Mouse (Mus musculus) CH12.LX (cell line): ENCODE measurements around the gene Kdm4b. TPM values are rescaled to one million over a fixed set of nuclear protein-coding genes. Genes with fewer than 3 reads are reported as not detected.

Source experiments
- DNase-seq: peaks from one replicate; pipeline ENCODE4 v3.0.0-alpha.2; 2013; ENCODE audit errors: extremely low read depth
- H3K27ac ChIP-seq: 2 replicates; pipeline ENCODE4 v1.5.1; 2012; ENCODE audit warnings: low read depth, mild to moderate bottlenecking, control low read depth, moderate library complexity; ENCODE audit not compliant: insufficient read depth
- H3K27me3 ChIP-seq: replicated peaks from 2 replicates; pipeline ENCODE3; 2012; ENCODE audit warnings: inconsistent platforms
- H3K36me3 ChIP-seq, 2 experiments: replicated peaks in 1 of 2; 2 replicates each; pipeline versions ENCODE3 to v1.6.1; 2012; ENCODE audit warnings: inconsistent platforms in 1 of 2, low read length in 1 of 2, mild to moderate bottlenecking in 1 of 2, mixed read lengths in 1 of 2, moderate library complexity in 1 of 2; ENCODE audit not compliant: control insufficient read depth in 1 of 2, insufficient read depth in 1 of 2
- H3K4me1 ChIP-seq, 2 experiments: 2 replicates each; pipeline ENCODE4 v1.6.1; 2012; ENCODE audit warnings: inconsistent platforms in 1 of 2, moderate library complexity in 1 of 2; ENCODE audit not compliant: insufficient read depth in 2 of 2, control insufficient read depth in 1 of 2
- H3K4me2 ChIP-seq: 2 replicates; pipeline ENCODE4 v1.6.1; 2012; ENCODE audit warnings: low read depth, mild to moderate bottlenecking, control low read depth; ENCODE audit not compliant: poor library complexity, insufficient read depth, severe bottlenecking
- H3K4me3 ChIP-seq, 3 experiments: fragments of 150-350 bp in 1 of 3; sonication (generic) in 1 of 3; replicated peaks in 1 of 3; 2 replicates each; pipeline versions ENCODE3 to v1.5.1; 2011 to 2012; ENCODE audit warnings: low read depth in 2 of 3, low read length in 2 of 3, mild to moderate bottlenecking in 2 of 3, moderate library complexity in 2 of 3, control low read depth in 1 of 3, improper control_type of control experiment in 1 of 3, inconsistent platforms in 1 of 3, mixed read lengths in 1 of 3; ENCODE audit not compliant: poor library complexity in 1 of 3
- H3K79me2 ChIP-seq: replicated peaks from 2 replicates; pipeline ENCODE4 v1.6.1; 2012; ENCODE audit warnings: mild to moderate bottlenecking, moderate library complexity; ENCODE audit not compliant: control insufficient read depth, poor library complexity, insufficient read depth, severe bottlenecking; ENCODE audit errors: extremely low read depth
- H3K9ac ChIP-seq: 2 replicates; pipeline ENCODE4 v1.6.1; 2012; ENCODE audit warnings: low read depth, mild to moderate bottlenecking, control low read depth, moderate library complexity; ENCODE audit not compliant: insufficient read depth
- H3K9me3 ChIP-seq: replicated peaks from 2 replicates; pipeline ENCODE3; 2012; ENCODE audit warnings: low read length, inconsistent platforms, mixed read lengths
- BHLHE40 ChIP-seq: IDR thresholded peaks from 2 replicates; pipeline ENCODE4 v1.6.1; 2011; ENCODE audit warnings: mild to moderate bottlenecking, low read depth, low read length, improper control_type of control experiment
- CHD1 ChIP-seq: IDR thresholded peaks from 2 replicates; pipeline ENCODE4 v1.6.1; 2012; ENCODE audit warnings: low read depth, low read length, improper control_type of control experiment, inconsistent platforms
- CHD2 ChIP-seq: IDR thresholded peaks from 2 replicates; pipeline ENCODE4 v1.6.1; 2011; ENCODE audit warnings: low read length, improper control_type of control experiment
- CTCF ChIP-seq, 2 experiments: IDR thresholded peaks in 1 of 2; conservative IDR thresholded peaks in 1 of 2; 2 replicates each; pipeline ENCODE4 v1.5.1; 2011 to 2012; ENCODE audit warnings: low read depth in 2 of 2, low read length in 2 of 2, improper control_type of control experiment in 1 of 2, inconsistent platforms in 1 of 2, mild to moderate bottlenecking in 1 of 2, moderate library complexity in 1 of 2
- E2F4 ChIP-seq: IDR thresholded peaks from 2 replicates; pipeline ENCODE4 v1.6.1; 2011; ENCODE audit warnings: low read depth, low read length, improper control_type of control experiment; ENCODE audit not compliant: insufficient replicate concordance
- HCFC1 ChIP-seq: IDR thresholded peaks from 2 replicates; pipeline ENCODE4 v1.6.1; 2012; ENCODE audit warnings: low read depth, mild to moderate bottlenecking, inconsistent platforms, low read length, improper control_type of control experiment
- JUN ChIP-seq: IDR thresholded peaks from 2 replicates; pipeline ENCODE4 v1.6.1; 2011; ENCODE audit warnings: low read depth, mild to moderate bottlenecking, low read length, improper control_type of control experiment, moderate library complexity; ENCODE audit not compliant: insufficient read depth
- JUND ChIP-seq: conservative IDR thresholded peaks from 2 replicates; pipeline ENCODE4 v1.6.1; 2011; ENCODE audit warnings: low read depth, low read length, improper control_type of control experiment
- KAT2A ChIP-seq: IDR thresholded peaks from 2 replicates; pipeline ENCODE4 v1.6.1; 2012; ENCODE audit warnings: low read length, improper control_type of control experiment, inconsistent platforms; ENCODE audit not compliant: insufficient replicate concordance
- MAFK ChIP-seq: IDR thresholded peaks from 2 replicates; pipeline ENCODE4 v1.6.1; 2011; ENCODE audit warnings: low read length, improper control_type of control experiment; ENCODE audit not compliant: insufficient replicate concordance
- MAX ChIP-seq: IDR thresholded peaks from 2 replicates; pipeline ENCODE4 v1.6.1; 2011; ENCODE audit warnings: low read length, improper control_type of control experiment
- MAZ ChIP-seq: IDR thresholded peaks from 2 replicates; pipeline ENCODE4 v1.6.1; 2012; ENCODE audit warnings: low read depth, mild to moderate bottlenecking, inconsistent platforms, low read length, improper control_type of control experiment, moderate library complexity
- MEF2A ChIP-seq: IDR thresholded peaks from 2 replicates; pipeline ENCODE4 v1.6.1; 2014; ENCODE audit warnings: low read depth, mild to moderate bottlenecking, inconsistent platforms, low read length, improper control_type of control experiment, borderline replicate concordance
- MXI1 ChIP-seq: IDR thresholded peaks from 2 replicates; pipeline ENCODE4 v1.6.1; 2011; ENCODE audit warnings: mild to moderate bottlenecking, low read depth, low read length, improper control_type of control experiment
- MYC ChIP-seq: IDR thresholded peaks from 2 replicates; pipeline ENCODE4 v1.6.1; 2011; ENCODE audit warnings: low read depth, mild to moderate bottlenecking, improper control_type of control experiment, low read length
- NELFE ChIP-seq: IDR thresholded peaks from 2 replicates; pipeline ENCODE4 v1.6.1; 2011; ENCODE audit warnings: low read depth, low read length, improper control_type of control experiment
- PAX5 ChIP-seq: IDR thresholded peaks from 2 replicates; pipeline ENCODE4 v1.6.1; 2012; ENCODE audit warnings: low read length, inconsistent platforms, mixed read lengths
- POLR2A ChIP-seq: IDR thresholded peaks from 2 replicates; pipeline ENCODE4 v1.6.1; 2011; ENCODE audit warnings: low read depth, mild to moderate bottlenecking, improper control_type of control experiment, low read length
- RAD21 ChIP-seq: IDR thresholded peaks from 2 replicates; pipeline ENCODE4 v1.6.1; 2011; ENCODE audit warnings: low read depth, mild to moderate bottlenecking, low read length, improper control_type of control experiment, moderate library complexity
- RCOR1 ChIP-seq: conservative IDR thresholded peaks from 2 replicates; pipeline ENCODE4 v1.6.1; 2012; ENCODE audit warnings: low read depth, mild to moderate bottlenecking, inconsistent platforms, low read length, improper control_type of control experiment
- SIN3A ChIP-seq: IDR thresholded peaks from 2 replicates; pipeline ENCODE4 v1.6.1; 2012; ENCODE audit warnings: low read length, improper control_type of control experiment, inconsistent platforms
- SMC3 ChIP-seq: IDR thresholded peaks from 2 replicates; pipeline ENCODE4 v1.6.1; 2011; ENCODE audit warnings: low read depth, low read length, improper control_type of control experiment
- TBP ChIP-seq: conservative IDR thresholded peaks from 2 replicates; pipeline ENCODE4 v1.6.1; 2011; ENCODE audit warnings: low read depth, low read length, improper control_type of control experiment
- TCF12 ChIP-seq: IDR thresholded peaks from 2 replicates; pipeline ENCODE4 v1.6.1; 2014; ENCODE audit warnings: low read depth, mild to moderate bottlenecking, inconsistent platforms, low read length, improper control_type of control experiment
- UBTF ChIP-seq: IDR thresholded peaks from 2 replicates; pipeline ENCODE4 v1.6.1; 2012; ENCODE audit warnings: low read depth, mild to moderate bottlenecking, inconsistent platforms, low read length, improper control_type of control experiment, moderate library complexity
- USF1 ChIP-seq: IDR thresholded peaks from 2 replicates; pipeline ENCODE4 v1.6.1; 2014; ENCODE audit warnings: low read depth, mild to moderate bottlenecking, inconsistent platforms, low read length, improper control_type of control experiment
- USF2 ChIP-seq: conservative IDR thresholded peaks from 2 replicates; pipeline ENCODE4 v1.6.1; 2011; ENCODE audit warnings: low read depth, low read length, improper control_type of control experiment
- ZKSCAN1 ChIP-seq: IDR thresholded peaks from 2 replicates; pipeline ENCODE4 v1.6.1; 2012; ENCODE audit warnings: low read depth, inconsistent platforms, low read length, improper control_type of control experiment, borderline replicate concordance
- ZNF384 ChIP-seq: IDR thresholded peaks from 2 replicates; pipeline ENCODE4 v1.6.1; 2012; ENCODE audit warnings: low read depth, low read length, improper control_type of control experiment, inconsistent platforms
- dilution Hi-C: fragments of 300-500 bp; cut with MboI; formaldehyde crosslinking; loops from 2 replicates; pipeline ENCODE4 v1.14.3; 2020; ENCODE audit warnings: low sequenced_read_pairs; ENCODE audit not compliant: extremely low pct_unique_long_range_greater_than_20kb, extremely low pct_ligation_motif_present
- in situ Hi-C: fragments of 300-500 bp; cut with MboI; formaldehyde crosslinking; loops from 3 replicates; pipeline ENCODE4 v1.14.3; 2019; ENCODE audit warnings: low sequenced_read_pairs, low pct_ligation_motif_present, low pct_unique_long_range_greater_than_20kb, mixed read lengths
- polyA plus RNA-seq: library from polyadenylated mRNA; unstranded; fragments of >175 nt; gene quantifications from 2 replicates; pipeline ENCODE4 v1.2.1, GENCODE M21; 2012; ENCODE audit warnings: low read depth; ENCODE audit not compliant: insufficient read length
- total RNA-seq, 2 experiments: library from RNA; depleted of rRNA; stranded (reverse); fragments of 300-350 nt in 1 of 2; fragments of >200 nt in 1 of 2; gene quantifications; 2 replicates each; pipeline ENCODE4 v1.2.3; 2012 to 2014

The Kdm4b gene
- total and polyA plus RNA-seq, 3 experiments = 12.3 to 19.5 (median 14.2) TPM

- Histone ChIP-seq H3K4me1 (peaks cover 2 to 17% of the 10 kb centered on the region in 2 experiments; a peak in 2 of 4 replicates), H3K4me3 (no peak overlapping the region), H3K9me3 (no peaks in the 10 kb centered on the region), H3K4me2 (no peak overlapping the region), H3K27ac (no peak overlapping the region), H3K36me3 (peaks cover 48 to 88% of the 10 kb centered on the region in 2 experiments), H3K9ac (no peak overlapping the region), H3K79me2 (no peaks in the 10 kb centered on the region), H3K27me3 (no peaks in the 10 kb centered on the region)
- dilution Hi-C loops = no loop called here
- no peak for DNase-seq
- in situ Hi-C loops = no loop called here
- TF ChIP-seq CHD2 (no peak), MXI1 (no peak), MAX (no peak), PAX5 (no peak), MYC (no peak), UBTF (no peak), RCOR1 (no peak), MAZ (no peak), MAFK (no peak), SMC3 (no peak), USF2 (no peak), RAD21 (no peak), ZKSCAN1 (no peak)
- TF ChIP-seq, all 38 proteins: peak for 0
Measured at GRCm38 (mm10) chr17:56400221-56400620, 74.4 kb downstream of the Kdm4b start.

DNA sequence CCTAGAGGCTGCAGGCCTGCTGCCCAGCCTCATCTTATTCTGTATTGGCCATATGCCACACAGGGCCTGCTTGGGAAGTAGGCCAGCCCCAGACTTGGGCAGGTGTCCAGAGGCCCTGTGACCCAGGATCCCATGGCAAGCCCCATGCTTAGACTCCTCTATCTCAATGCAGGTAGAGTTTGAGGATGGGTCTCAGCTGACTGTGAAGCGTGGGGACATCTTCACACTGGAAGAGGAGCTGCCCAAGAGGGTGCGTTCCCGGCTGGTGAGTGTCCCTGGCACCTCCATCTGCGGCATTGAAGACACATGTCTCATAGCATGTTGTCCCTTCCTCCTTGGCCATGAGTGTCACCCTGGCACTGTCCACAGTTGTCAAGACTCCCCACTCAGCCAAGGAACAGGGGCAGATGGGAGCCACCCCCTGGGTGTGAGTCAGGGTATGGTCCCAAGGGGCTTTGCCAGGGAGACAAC is 75.2 kb downstream of the Kdm4b start:
- dilution Hi-C loops (no loop called here), in situ Hi-C loops (no loop called here)
- Histone ChIP-seq H3K9me3 (no peaks in the 10 kb centered on the region), H3K27ac (no peak overlapping the region), H3K9ac (no peak overlapping the region), H3K79me2 (no peaks in the 10 kb centered on the region), H3K4me3 (no peak overlapping the region), H3K27me3 (no peaks in the 10 kb centered on the region)
- no peak for DNase-seq
- TF ChIP-seq JUND = no peak
- no peak for TF ChIP-seq TBP
- no peak for TF ChIP-seq ZNF384
- no peak for TF ChIP-seq E2F4
- no peak for TF ChIP-seq SIN3A
- no peak for TF ChIP-seq TCF12
- no peak for TF ChIP-seq POLR2A
- no peak for TF ChIP-seq KAT2A
- no peak for TF ChIP-seq MEF2A
- no peak for TF ChIP-seq BHLHE40
- no peak for TF ChIP-seq CHD1
- no peak for TF ChIP-seq MAFK
- TF ChIP-seq CTCF (conservative IDR thresholded peaks at IDR 0.05 in 1 of 2, IDR thresholded peaks at IDR 0.05 in 1 of 2; ENCODE audit: low read depth in 2 of 2, low read length in 2 of 2) = no peak
- no peak for TF ChIP-seq USF1
- no peak for TF ChIP-seq JUN
- TF ChIP-seq MYC = no peak
- no peak for TF ChIP-seq UBTF
- TF ChIP-seq HCFC1 = no peak
- TF ChIP-seq NELFE = no peak
- TF ChIP-seq, all 38 proteins: peak for 0
- Histone ChIP-seq H3K4me1 (peaks cover 2 to 17% of the 10 kb centered on the region in 2 experiments; a peak in 2 of 4 replicates), H3K4me2 (no peak overlapping the region), H3K36me3 (peaks cover 47 to 79% of the 10 kb centered on the region in 2 experiments)
